Mouse (Mus musculus) intestine, embryonic 16.5 days (tissue): ENCODE results near the gene Babam2. TPM values are rescaled to one million over a fixed set of nuclear protein-coding genes. Genes with fewer than 3 reads are reported as not detected.

Experiments
- ATAC-seq: fragments of 200-750 bp; cut with Nextera tagmentation; 2 replicates; pipeline ENCODE4 v1.8.0; 2017; ENCODE audit warnings: moderate TSS enrichment, moderate library complexity
- H3K27ac ChIP-seq: fragments of 300-500 bp; sonication (generic); 2 replicates; pipeline ENCODE4 v1.5.1; 2014; ENCODE audit warnings: mild to moderate bottlenecking, low read length
- H3K27me3 ChIP-seq: fragments of 300-500 bp; sonication (generic); replicated peaks from 2 replicates; pipeline ENCODE4 v1.6.1; 2014; ENCODE audit warnings: low read length, control low read depth, mixed read lengths; ENCODE audit not compliant: control insufficient read depth, insufficient read depth
- H3K36me3 ChIP-seq: fragments of 300-500 bp; sonication (generic); 2 replicates; pipeline ENCODE4 v1.6.1; 2014; ENCODE audit warnings: low read length, control low read depth; ENCODE audit not compliant: control insufficient read depth, insufficient read depth
- H3K4me1 ChIP-seq: fragments of 300-500 bp; sonication (generic); 2 replicates; pipeline ENCODE4 v1.6.1; 2014; ENCODE audit warnings: low read length, control low read depth, mixed read lengths; ENCODE audit not compliant: control insufficient read depth, insufficient read depth
- H3K4me2 ChIP-seq: fragments of 300-500 bp; sonication (generic); 2 replicates; pipeline ENCODE4 v1.6.1; 2014; ENCODE audit warnings: low read depth, low read length, control low read depth
- H3K4me3 ChIP-seq: fragments of 300-500 bp; sonication (generic); 2 replicates; pipeline ENCODE4 v1.5.1; 2014; ENCODE audit warnings: mild to moderate bottlenecking, low read length
- H3K9ac ChIP-seq: fragments of 300-500 bp; sonication (generic); 2 replicates; pipeline ENCODE4 v1.6.1; 2014; ENCODE audit warnings: low read depth, low read length
- H3K9me3 ChIP-seq: fragments of 300-500 bp; sonication (generic); 2 replicates; pipeline ENCODE4 v1.6.1; 2016; ENCODE audit warnings: low read length, control low read depth; ENCODE audit not compliant: control insufficient read depth
- WGBS: fragments of 180-500 bp; shearing (Covaris S2); extraction: QIAGEN DNeasy Blood & Tissue Kit; methylation state at CpG from one replicate; pipeline ENCODE4 v1.1.7; 2014; 5-methylcytosine and 5-hydroxymethylcytosine counted together
- polyA plus RNA-seq: library from polyadenylated mRNA; unstranded; fragments of >200 nt; fragmentation: Nextera tagmentation; extraction: Ambion mirVana; gene quantifications from 2 replicates; pipeline ENCODE4 v1.2.1, GENCODE M21; 2015

Gene Babam2
- polyA plus RNA-seq, 1 experiment from 2014 or later, result 69.0 TPM

- peaks cover 11% of the 10 kb centered on the region for H3K4me1 ChIP-seq
- H3K36me3 ChIP-seq, result no peaks in the 10 kb centered on the region
- no peak for ATAC-seq
- WGBS, result 95% methylated on average over 2 of the region's 2 CpGs
- no peak overlapping the region for H3K27ac ChIP-seq
- H3K27me3 ChIP-seq, result no peaks in the 10 kb centered on the region
- no peak overlapping the region for H3K9ac ChIP-seq
- no peak overlapping the region for H3K4me3 ChIP-seq
- no peaks in the 10 kb centered on the region for H3K9me3 ChIP-seq
- H3K4me2 ChIP-seq, result no peak overlapping the region
Measured at GRCm38 (mm10) chr5:32066839-32067238, 369.4 kb downstream of the Babam2 start.

GRCm38 (mm10) chr5:32068616-32069015 lies 371.1 kb downstream of the Babam2 start:
- ATAC-seq, result no peak
- WGBS, result 76% methylated on average over 3 of the region's 3 CpGs
- H3K4me3 ChIP-seq, result no peak overlapping the region
- no peaks in the 10 kb centered on the region for H3K27me3 ChIP-seq
- H3K9ac ChIP-seq, result no peak overlapping the region
- no peak overlapping the region for H3K4me2 ChIP-seq
- H3K27ac ChIP-seq, result no peak overlapping the region
- H3K36me3 ChIP-seq, result no peaks in the 10 kb centered on the region
- peaks cover 11% of the 10 kb centered on the region for H3K4me1 ChIP-seq
- H3K9me3 ChIP-seq, result no peaks in the 10 kb centered on the region

GRCm38 (mm10) chr5:32069096-32069495 lies 371.6 kb downstream of the Babam2 start:
- H3K36me3 ChIP-seq, result no peaks in the 10 kb centered on the region

GRCm38 (mm10) chr5:32069566-32070169 lies 372.2 kb downstream of the Babam2 start:
- Histone ChIP-seq H3K9me3 (no peaks in the 10 kb centered on the region), H3K36me3 (no peaks in the 10 kb centered on the region), H3K4me3 (no peak overlapping the region), H3K27me3 (no peaks in the 10 kb centered on the region), H3K4me1 (peaks cover 8% of the 10 kb centered on the region), H3K27ac (no peak overlapping the region), H3K4me2 (no peak overlapping the region), H3K9ac (no peak overlapping the region)
- 76% methylated on average over 10 of the region's 10 CpGs for WGBS
- ATAC-seq, result no peak

More at GRCm38 (mm10) chr5:32069096-32069495, 371.6 kb downstream of the Babam2 start:
- ATAC-seq, result no peak
- no peak overlapping the region for H3K4me2 ChIP-seq
- H3K4me1 ChIP-seq, result peaks cover 11% of the 10 kb centered on the region
- H3K9ac ChIP-seq, result no peak overlapping the region
- no peaks in the 10 kb centered on the region for H3K27me3 ChIP-seq
- no peaks in the 10 kb centered on the region for H3K9me3 ChIP-seq
- no peak overlapping the region for H3K4me3 ChIP-seq
- 85% methylated on average over 4 of the region's 4 CpGs for WGBS
- H3K27ac ChIP-seq, result no peak overlapping the region

GRCm38 (mm10) chr5:32070781-32071180 lies 373.3 kb downstream of the Babam2 start:
- Histone ChIP-seq H3K27me3 (no peaks in the 10 kb centered on the region), H3K4me3 (no peak overlapping the region), H3K9me3 (no peaks in the 10 kb centered on the region), H3K4me2 (no peak overlapping the region), H3K4me1 (peaks cover 4% of the 10 kb centered on the region; the same call in 1 of the 2 replicates), H3K36me3 (no peaks in the 10 kb centered on the region), H3K27ac (no peak overlapping the region), H3K9ac (no peak overlapping the region)
- 85% methylated on average over 3 of the region's 3 CpGs for WGBS
- no peak for ATAC-seq

- Histone ChIP-seq H3K4me2 (no peak overlapping the region), H3K27ac (no peak overlapping the region), H3K4me1 (peaks cover under 1% of the 10 kb centered on the region; the same call in 1 of the 2 replicates), H3K36me3 (no peaks in the 10 kb centered on the region), H3K27me3 (no peaks in the 10 kb centered on the region), H3K9me3 (no peaks in the 10 kb centered on the region), H3K4me3 (no peak overlapping the region), H3K9ac (no peak overlapping the region)
- ATAC-seq, result no peak
- 75% methylated on average over 4 of the region's 4 CpGs for WGBS
Measured at GRCm38 (mm10) chr5:32071314-32071713, 373.8 kb downstream of the Babam2 start.

- H3K4me3 ChIP-seq, result no peak overlapping the region
- H3K9ac ChIP-seq, result no peak overlapping the region
- no peak overlapping the region for H3K4me2 ChIP-seq
- no peaks in the 10 kb centered on the region for H3K4me1 ChIP-seq
- H3K9me3 ChIP-seq, result no peaks in the 10 kb centered on the region
- H3K36me3 ChIP-seq, result no peaks in the 10 kb centered on the region
- 93% methylated on average over 5 of the region's 5 CpGs for WGBS
- no peak overlapping the region for H3K27ac ChIP-seq
- H3K27me3 ChIP-seq, result no peaks in the 10 kb centered on the region
- no peak for ATAC-seq
Measured at GRCm38 (mm10) chr5:32071824-32072223, 374.3 kb downstream of the Babam2 start.

GRCm38 (mm10) chr5:32072877-32073276 lies 375.4 kb downstream of the Babam2 start:
- no peaks in the 10 kb centered on the region for H3K27me3 ChIP-seq
- H3K4me3 ChIP-seq, result no peak overlapping the region
- H3K9me3 ChIP-seq, result no peaks in the 10 kb centered on the region
- no peak overlapping the region for H3K27ac ChIP-seq
- ATAC-seq, result no peak
- H3K9ac ChIP-seq, result no peak overlapping the region
- H3K4me2 ChIP-seq, result no peak overlapping the region
- H3K36me3 ChIP-seq, result no peaks in the 10 kb centered on the region
- H3K4me1 ChIP-seq, result no peaks in the 10 kb centered on the region
- 96% methylated on average over 3 of the region's 3 CpGs for WGBS

- Histone ChIP-seq H3K27me3 (no peaks in the 10 kb centered on the region), H3K36me3 (no peaks in the 10 kb centered on the region), H3K9me3 (no peaks in the 10 kb centered on the region), H3K4me1 (no peaks in the 10 kb centered on the region), H3K27ac (no peak overlapping the region), H3K9ac (no peak overlapping the region), H3K4me3 (no peak overlapping the region), H3K4me2 (no peak overlapping the region)
- 83% methylated on average over 3 of the region's 3 CpGs for WGBS
- no peak for ATAC-seq
Measured at GRCm38 (mm10) chr5:32074053-32074452, 376.6 kb downstream of the Babam2 start.

GRCm38 (mm10) chr5:32077139-32077538 lies 379.7 kb downstream of the Babam2 start:
- WGBS, result 88% methylated on average over 3 of the region's 3 CpGs

More at GRCm38 (mm10) chr5:32077139-32077538, 379.7 kb downstream of the Babam2 start:
- H3K27ac ChIP-seq, result no peak overlapping the region
- no peak for ATAC-seq
- no peak overlapping the region for H3K4me2 ChIP-seq
- H3K9ac ChIP-seq, result no peak overlapping the region
- no peak overlapping the region for H3K4me3 ChIP-seq
- H3K27me3 ChIP-seq, result no peaks in the 10 kb centered on the region
- H3K9me3 ChIP-seq, result no peaks in the 10 kb centered on the region
- 0 out of 2 replicates have a peak, but pooled peaks cover 3% of the 10 kb centered on the region for H3K4me1 ChIP-seq
- no peaks in the 10 kb centered on the region for H3K36me3 ChIP-seq
